Mouse (Mus musculus) left cerebral cortex, postnatal 14 days (tissue): ENCODE data around the gene Tmtc3. TPM values are rescaled to one million over a fixed set of nuclear protein-coding genes. Genes with fewer than 3 reads are reported as not detected.
"Not testable (repeated sequence)": the region's sequence is repeated elsewhere in the genome, so short reads cannot be mapped to it uniquely, and the experiment has no call there.

Source experiments
- DNase-seq, 2 experiments: peaks; one replicate each; pipeline ENCODE4 v3.0.0; 2021 to 2022; ENCODE audit warnings: low spot score in 2 of 2, mixed read lengths in 1 of 2
- intact Hi-C: fragments of 180-260 bp; cut with DNase I; formaldehyde crosslinking; loops from one replicate; pipeline ENCODE4 v1.15.1; 2025
- long read RNA-seq, 2 experiments: library from polyadenylated mRNA; stranded (forward); transcript quantifications; one replicate each; pipeline ENCODE4 v2.0.0; 2021
- total RNA-seq, 2 experiments: library from RNA; stranded (reverse); gene quantifications; 2 replicates each; pipeline ENCODE4 v1.2.3; 2021

Tmtc3 gene
- 10 to 100 TPM; 10.3 to 11.5 TPM for total RNA-seq
- long read RNA-seq, experiment 1, partial matches to known transcripts, result 0 of 1 reads
- long read RNA-seq, experiment 1, other reads (novel, unspliced or antisense), result 1 of 1 reads
- long read RNA-seq, experiment 2, full-length matches to known transcripts, result 1 of 2 reads
- long read RNA-seq, experiment 2, partial matches to known transcripts, result 0 of 2 reads
- long read RNA-seq, experiment 2, other reads (novel, unspliced or antisense), result 1 of 2 reads

DNA sequence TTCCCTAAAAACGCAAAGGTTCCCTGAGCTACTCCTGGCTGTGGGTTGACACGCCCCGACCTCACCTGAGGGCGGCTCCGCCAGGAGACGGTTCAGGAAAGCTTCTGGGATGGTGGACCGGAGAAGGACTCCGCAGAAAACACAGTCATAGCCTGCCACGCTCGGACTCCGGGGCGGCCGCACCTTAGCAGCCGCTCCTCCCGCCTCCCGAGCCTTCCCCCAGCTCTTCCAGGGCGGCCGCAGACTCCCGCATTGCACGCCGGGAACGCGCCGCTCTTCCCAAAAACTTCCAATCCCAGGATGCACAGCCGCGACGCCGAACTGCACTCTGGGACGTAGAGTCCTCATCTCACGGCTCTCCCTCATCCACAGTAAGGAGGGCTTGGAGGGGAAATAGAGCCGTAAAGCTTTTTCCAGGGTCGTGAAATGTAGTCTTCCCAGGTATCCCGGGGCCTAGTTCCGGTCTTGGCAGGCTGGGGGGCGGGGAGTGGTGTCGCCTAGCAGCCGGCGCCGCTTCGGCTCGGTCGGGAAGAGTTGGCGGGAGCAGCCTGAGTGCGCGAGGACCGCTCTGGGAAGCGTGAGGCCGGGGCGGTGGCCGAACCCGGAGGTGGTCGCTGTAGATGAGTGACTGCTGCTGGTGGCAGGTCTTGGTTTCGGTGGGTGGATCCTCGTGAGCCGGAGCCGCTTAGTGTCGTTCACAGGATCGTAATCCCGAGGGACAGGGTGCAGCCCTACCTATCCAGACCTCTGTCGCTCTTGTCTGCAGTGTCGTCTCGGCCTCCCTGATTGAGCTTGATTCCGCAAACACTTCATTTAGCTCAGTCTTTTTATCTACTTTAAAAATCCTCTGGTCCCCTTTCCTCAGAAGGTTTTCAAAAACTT is at the start of gene Tmtc3, which contains the start of gene Cep290:
TSS of gene Tmtc3 (minus strand) at position 254 of the 882 bp plus-strand sequence.
TSS of gene Cep290 (plus strand) at position 462 of the 882 bp plus-strand sequence.
- intact Hi-C loops, result no loop called here
- peak; percentile 96 to 97 for DNase-seq

DNA sequence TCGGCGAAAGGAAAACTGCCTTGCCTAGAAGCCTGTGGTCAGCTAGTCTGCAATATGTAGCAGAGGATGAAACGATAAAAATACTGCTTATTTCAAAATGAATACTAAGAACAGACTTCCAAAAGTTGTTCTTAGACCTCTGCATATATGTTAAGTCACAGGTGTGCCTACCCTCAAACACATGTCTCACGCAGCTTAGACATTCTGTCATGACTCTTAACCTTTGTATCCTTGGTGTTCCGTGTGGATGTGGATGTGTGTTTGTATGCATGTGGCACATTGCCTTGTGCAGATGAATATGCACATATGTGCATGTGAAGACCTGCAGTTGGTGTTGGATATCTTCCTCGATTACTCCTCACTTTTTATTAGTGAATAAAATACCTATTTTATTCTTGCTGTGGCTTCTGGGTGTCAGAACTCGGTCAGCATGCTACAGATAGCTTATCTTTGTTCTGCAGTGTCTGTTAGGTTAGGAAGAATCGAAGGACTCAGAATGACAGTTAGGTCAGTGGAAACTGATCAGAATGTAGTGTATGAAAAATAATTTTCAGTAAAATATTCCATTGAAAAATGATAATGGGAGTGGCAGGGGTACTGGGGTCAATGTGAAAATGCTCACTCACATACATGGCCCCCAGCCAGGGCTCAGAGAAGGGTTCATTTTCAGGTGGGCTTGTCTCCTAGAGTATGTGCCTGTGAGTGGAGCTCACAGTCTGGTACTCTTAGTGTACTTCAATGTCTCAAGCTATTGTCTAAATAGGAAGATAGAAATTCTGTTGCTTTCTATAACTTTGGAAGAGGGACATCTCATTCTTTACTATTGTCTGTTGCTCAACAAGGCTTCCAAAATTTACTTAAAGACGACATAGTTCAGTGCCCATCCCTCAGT is 37.6 kb upstream of the Tmtc3 start:
- intact Hi-C loops, result loop anchor here (10.0 kb wide), 1 partner anchor 1920 kb away; no protein-coding TSS in a partner anchor
- no peak for DNase-seq

DNA sequence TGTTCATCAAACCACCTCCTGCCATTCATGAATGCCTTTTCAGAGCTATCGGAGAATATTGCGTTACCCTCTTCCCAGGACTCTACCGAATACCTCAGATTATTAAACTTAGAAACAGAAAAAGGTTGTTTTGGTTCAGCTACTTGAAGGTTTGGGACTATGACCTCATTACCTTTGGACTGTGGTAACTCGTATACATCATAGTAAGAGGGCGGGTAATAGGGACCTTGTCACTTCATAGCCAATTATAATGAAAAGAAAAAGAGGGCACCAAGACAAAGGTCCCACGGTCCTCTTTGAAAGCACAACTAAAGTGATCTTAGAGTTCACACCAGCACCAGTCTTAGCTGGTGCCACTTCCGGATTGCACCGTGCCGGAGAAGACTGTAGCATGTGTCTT is 35.2 kb upstream of the Tmtc3 start:
- DNase-seq, result no peak
- intact Hi-C loops, result loop anchor here (10.0 kb wide), 1 partner anchor 1922 kb away; no protein-coding TSS in a partner anchor

DNA sequence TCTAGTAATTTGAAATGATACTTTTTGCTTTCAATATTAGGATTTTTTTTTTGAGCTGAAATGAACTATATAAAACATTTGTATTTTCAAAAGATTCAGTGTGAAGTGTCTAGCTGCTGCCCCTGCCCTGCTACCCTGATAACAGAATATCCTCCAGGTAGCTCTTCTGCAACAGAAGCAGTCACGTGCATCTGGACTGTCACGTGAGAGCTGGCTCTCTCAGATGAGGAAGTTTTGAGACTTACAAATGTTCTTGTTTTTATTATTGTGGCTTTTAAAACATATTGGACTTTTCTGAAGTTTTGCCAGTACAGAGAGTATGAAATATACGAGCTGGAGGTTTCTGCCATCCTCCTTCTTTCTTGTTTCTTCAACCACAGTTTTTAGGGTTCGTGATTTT is 34.5 kb upstream of the Tmtc3 start:
- DNase-seq, result no peak
- intact Hi-C loops, result loop anchor here (10.0 kb wide), 1 partner anchor 1923 kb away; no protein-coding TSS in a partner anchor

DNA sequence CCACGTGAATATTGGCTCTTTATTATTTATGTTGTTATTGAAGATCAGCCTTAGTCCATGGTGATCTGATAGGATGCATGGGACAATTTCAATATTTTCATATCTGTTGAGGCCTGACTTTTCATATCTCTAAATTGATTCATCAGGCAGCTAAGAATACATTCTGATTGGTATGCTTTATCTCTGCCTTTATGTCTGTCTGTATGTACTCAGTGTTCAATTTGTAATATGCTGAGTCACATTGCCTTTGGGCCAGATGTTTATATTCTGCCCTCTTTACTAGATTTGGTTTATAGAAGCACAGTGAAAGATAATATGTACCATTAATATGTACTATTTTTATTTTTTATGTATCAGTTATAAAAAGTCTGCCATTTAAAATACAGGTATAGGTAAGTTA is 21.0 kb upstream of the Tmtc3 start:
- intact Hi-C loops, result no loop called here

DNA sequence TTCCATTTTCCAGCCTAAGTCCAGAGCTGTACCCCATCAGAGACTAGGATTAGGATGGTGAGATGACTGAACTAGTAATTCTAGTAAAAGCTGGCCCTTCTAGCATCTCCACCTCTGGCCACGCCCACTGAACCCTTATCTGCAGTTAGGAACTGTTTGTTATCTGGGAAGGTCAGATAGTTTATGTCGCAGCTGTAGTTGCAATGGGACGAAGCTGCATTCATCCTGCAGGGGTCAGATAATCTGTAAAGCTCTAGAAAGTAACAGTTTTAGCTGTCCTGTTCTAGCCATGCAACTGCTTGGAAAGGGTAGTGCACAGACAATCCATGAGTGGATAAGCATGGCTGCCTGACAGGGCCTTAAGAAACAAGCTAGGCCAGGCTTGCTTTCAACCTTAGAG is 11.2 kb upstream of the Tmtc3 start:
- intact Hi-C loops, result no loop called here
- no peak for DNase-seq

More for the DNA sequence above, 21.0 kb upstream of the Tmtc3 start:
- DNase-seq, result no peak

DNA sequence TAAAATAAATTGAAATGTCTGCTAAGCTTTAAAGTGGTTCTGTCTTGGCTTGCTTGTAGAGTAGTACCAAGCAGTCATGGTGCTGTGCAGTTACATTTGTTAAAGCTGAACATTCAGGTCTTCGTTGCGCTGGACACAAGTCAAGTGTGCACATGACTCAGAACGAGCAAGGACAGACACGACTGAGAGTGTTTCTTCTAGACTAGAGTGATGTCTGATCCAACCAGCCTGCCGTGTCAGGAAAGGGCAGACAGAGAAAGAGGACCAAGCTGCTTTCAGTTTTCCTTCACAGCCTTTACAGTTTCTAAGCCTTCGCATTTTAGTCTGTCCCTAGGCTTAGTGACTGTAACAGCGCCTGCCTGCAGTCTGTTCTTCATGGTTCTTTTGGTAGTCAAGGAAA is 4.8 kb upstream of the Tmtc3 start:
- DNase-seq, result no peak
- intact Hi-C loops, result no loop called here

DNA sequence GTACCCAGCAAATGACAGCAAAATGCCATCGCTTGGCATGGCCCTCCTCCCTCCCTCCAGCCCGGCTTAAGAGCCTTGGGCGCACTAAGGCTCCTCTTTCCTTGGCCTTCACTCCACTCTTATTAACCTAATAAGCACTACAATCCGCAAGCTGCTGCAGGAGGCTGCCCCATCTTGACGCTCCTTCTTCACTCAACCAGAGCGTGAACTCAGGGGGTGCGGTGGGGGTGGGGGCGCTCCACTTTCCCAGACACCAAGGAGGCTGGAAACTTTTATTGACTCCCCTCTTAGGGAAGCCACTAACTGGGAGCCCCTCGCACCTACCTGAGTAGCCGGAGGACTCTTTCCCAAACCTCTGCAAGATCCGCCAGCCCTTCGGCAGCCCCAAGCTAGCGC is 451 bp downstream of the Tmtc3 start:
- intact Hi-C loops, result no loop called here

DNA sequence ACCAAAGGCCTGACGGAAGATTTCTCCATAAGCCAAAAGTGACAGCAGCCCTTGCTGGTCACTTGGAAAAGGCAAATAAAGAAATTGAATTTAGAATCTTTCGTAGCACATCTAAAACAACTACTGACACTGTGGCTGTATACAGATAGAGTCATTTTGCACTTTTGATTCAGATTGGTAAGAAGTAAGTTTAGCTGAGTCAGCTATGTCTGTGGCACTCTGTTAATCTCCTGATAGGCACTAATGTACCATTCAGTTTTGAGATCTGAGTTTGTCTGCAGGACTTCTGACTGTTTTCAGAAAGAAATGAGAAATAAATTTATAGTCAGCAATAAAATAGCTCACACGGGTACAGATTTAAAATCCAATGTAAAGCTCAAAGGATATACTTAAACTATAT is 7.6 kb downstream of the Tmtc3 start:
- DNase-seq, result no peak
- intact Hi-C loops, result loop anchor here (5.0 kb wide), 2 partner anchors 462 to 837 kb away; partner anchors contain the start of gene Kitl

More for the DNA sequence above, 451 bp downstream of the Tmtc3 start:
- peak in 1 of 2 experiments; percentile 8 for DNase-seq

DNA sequence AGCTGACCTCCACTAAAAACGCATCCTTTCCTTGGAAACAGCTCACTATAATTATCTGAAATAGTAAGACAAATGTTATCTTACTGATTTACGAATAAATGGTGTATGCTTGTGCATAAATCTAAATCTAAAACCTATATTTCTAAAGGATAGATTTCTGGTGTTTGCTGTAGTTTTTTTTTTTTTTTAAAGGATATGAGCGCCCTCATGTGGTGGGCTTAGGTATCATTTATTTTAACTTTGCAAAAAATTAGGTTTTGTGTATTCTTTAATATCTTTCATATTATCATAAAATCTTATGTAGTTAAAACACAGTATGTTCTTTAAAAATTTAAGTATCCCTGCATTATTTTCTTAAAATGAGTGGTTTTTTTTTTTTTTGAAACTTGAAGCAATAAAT is 12.1 kb downstream of the Tmtc3 start:
- intact Hi-C loops, result loop anchor here (5.0 kb wide), 2 partner anchors 458 to 833 kb away; partner anchors contain the start of gene Kitl
- DNase-seq, result no peak

DNA sequence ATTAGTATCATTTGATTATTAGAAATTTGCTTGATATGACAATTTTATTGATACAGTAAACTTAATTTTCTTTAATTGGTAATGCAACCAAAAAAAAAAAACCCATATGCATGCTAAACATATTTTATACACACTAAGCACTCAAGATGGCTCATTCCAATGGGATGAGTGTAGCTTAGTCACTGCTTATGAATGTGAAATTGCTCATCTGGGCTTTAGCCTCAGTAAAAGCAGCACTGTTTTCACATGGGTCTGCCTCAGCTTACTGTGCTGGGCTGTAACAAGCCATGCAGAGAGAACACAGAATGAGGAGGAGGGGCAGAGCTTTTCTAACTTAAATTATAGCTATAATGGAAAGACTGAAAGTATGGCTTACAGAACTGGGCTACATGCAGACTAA is 26.6 kb downstream of the Tmtc3 start:
- intact Hi-C loops, result no loop called here
- DNase-seq, result no peak

DNA sequence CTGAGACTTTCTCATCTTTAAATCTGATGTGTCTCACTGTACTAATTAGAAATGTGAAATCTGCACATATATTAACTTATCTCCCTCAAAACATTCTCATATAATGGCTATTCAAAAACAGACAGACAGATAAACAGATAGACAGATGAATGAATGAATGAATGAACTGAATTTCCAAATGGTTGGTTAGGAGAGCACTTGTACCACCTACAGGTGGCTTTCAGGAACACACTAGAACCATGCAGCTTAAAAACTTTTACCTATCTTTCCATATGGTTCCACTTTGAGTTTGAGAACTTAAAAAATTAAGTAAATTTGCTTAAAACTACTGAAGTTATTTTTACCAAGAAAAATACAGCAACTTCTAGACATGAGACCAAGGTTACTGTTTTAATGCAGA is 37.8 kb downstream of the Tmtc3 start:
- DNase-seq, result no peak
- intact Hi-C loops, result no loop called here

DNA sequence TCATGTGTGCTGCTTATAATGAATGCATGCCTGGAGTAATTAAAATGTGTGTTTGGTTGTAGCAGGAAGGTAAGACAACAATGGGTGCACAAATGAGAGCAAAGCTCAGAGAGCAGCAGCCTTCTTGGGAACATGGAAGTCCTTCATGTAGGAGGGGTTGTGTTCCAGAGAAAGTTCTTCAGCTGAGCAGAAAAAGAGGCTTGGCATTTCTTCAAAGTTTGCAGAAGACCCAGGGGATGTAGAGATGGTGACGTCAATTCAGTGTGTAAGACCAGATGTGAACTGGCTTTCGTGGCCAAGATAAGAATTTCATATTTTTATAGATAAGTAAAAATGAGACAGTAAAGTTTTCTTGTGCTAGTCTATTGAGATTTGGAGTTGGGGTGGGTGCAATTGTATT is 59.6 kb downstream of the Tmtc3 start:
- intact Hi-C loops, result no loop called here
- no peak for DNase-seq

DNA sequence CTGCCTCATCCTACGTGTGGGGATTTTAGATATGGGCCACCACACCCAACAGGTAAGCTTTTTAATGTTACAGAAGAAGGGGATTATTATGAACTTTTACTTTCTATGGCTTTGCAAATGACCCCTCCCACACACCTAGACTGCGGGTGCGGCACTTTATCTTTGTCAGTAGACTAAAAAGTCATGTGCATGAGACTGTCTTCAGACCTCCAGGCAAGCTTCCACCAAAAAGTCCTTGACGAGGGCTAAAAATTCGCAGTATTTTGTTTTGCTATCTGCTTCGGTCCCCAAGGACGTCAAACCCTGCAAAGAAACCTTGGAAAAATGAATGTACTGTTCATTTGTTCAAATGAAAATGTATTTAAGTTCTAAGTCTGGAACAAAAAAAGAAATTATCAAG is 71.6 kb downstream of the Tmtc3 start:
- intact Hi-C loops, result no loop called here
- DNase-seq, result no peak

DNA sequence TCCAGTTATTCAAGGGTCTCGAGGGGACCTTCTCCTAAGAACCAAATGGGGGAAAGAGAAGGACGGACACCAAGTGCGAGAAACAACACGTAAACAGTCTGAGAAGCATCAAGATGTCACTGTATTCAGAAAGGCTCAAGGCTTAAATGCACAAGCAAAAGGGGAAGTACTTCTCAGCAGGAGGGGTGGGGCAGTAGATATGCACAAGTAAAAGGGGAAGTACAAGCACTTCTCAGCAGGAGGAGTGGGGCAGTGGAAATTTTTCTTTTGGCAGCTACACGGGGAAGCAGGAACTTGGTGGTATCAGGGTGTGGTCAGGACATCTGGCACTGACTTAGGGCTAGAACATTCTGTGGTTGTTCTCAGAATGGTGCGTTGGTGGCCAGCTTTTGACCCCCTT is 84.8 kb downstream of the Tmtc3 start:
- DNase-seq, intact Hi-C loops: not testable (repeated sequence)

Other genes with a start within 250 kb of the Tmtc3 start
- gene Gm4301, start 151.7 kb downstream of the Tmtc3 start, total RNA-seq, result not detected
- gene Gm4302, start 146.5 kb downstream of the Tmtc3 start, total RNA-seq, result not detected
- gene Gm4303, start 141.4 kb downstream of the Tmtc3 start, total RNA-seq, result not detected
- not detected for gene Gm4305, start 136.3 kb downstream of the Tmtc3 start, total RNA-seq
- gene Gm4307, start 126.0 kb downstream of the Tmtc3 start, total RNA-seq, result not detected
- not detected for gene Gm4312, start 104.8 kb downstream of the Tmtc3 start, total RNA-seq
- 10 to 100 TPM; 10.2 to 15.4 TPM for gene Cep290, start 208 bp upstream of the Tmtc3 start, total RNA-seq
- 10 to 100 TPM; 20.7 to 23.7 TPM for gene 4930430F08Rik, start 103.1 kb upstream of the Tmtc3 start, total RNA-seq
- gene 1700017N19Rik, start 103.1 kb upstream of the Tmtc3 start, total RNA-seq, result not detected